Mouse (Mus musculus) kidney, embryonic 15.5 days (tissue): ENCODE data around the gene Lrp10. TPM values are rescaled to one million over a fixed set of nuclear protein-coding genes. Genes with fewer than 3 reads are reported as not detected.

Experiments used
- ATAC-seq: fragments of 200-750 bp; cut with Nextera tagmentation; replicated peaks from 2 replicates; pipeline ENCODE4 v1.8.0; 2017; ENCODE audit warnings: moderate TSS enrichment; ENCODE audit not compliant: low FRiP score
- H3K27ac ChIP-seq: fragments of 300-500 bp; sonication (generic); 2 replicates; pipeline ENCODE4 v1.5.1; 2015; ENCODE audit warnings: mild to moderate bottlenecking, inconsistent platforms
- H3K27me3 ChIP-seq: fragments of 300-500 bp; sonication (generic); 2 replicates; pipeline ENCODE4 v1.6.1; 2015; ENCODE audit warnings: inconsistent platforms
- H3K36me3 ChIP-seq: fragments of 300-500 bp; sonication (generic); 2 replicates; pipeline ENCODE4 v1.6.1; 2015; ENCODE audit warnings: inconsistent platforms
- H3K4me1 ChIP-seq: fragments of 300-500 bp; sonication (generic); 2 replicates; pipeline ENCODE4 v1.6.1; 2015; ENCODE audit warnings: inconsistent platforms
- H3K4me2 ChIP-seq: fragments of 300-500 bp; sonication (generic); 2 replicates; pipeline ENCODE4 v1.6.1; 2015; ENCODE audit warnings: moderate library complexity, mild to moderate bottlenecking, inconsistent platforms
- H3K4me3 ChIP-seq: fragments of 300-500 bp; sonication (generic); replicated peaks from 2 replicates; pipeline ENCODE4 v1.5.1; 2015; ENCODE audit warnings: mild to moderate bottlenecking, inconsistent platforms
- H3K9ac ChIP-seq: fragments of 300-500 bp; sonication (generic); 2 replicates; pipeline ENCODE4 v1.6.1; 2015; ENCODE audit warnings: mild to moderate bottlenecking, inconsistent platforms
- H3K9me3 ChIP-seq: fragments of 300-500 bp; sonication (generic); replicated peaks from 2 replicates; pipeline ENCODE4 v1.6.1; 2016; ENCODE audit warnings: inconsistent platforms
- WGBS: fragments of 180-500 bp; shearing (Covaris S2); methylation state at CpG from one replicate; pipeline ENCODE4 v1.1.7; 2015; ENCODE audit warnings: mixed read lengths; 5-methylcytosine and 5-hydroxymethylcytosine counted together
- polyA plus RNA-seq: library from polyadenylated mRNA; unstranded; fragments of >200 nt; fragmentation: Nextera tagmentation; extraction: Ambion mirVana; gene quantifications from 2 replicates; pipeline ENCODE4 v1.2.1, GENCODE M21; 2015

Lrp10 gene
- polyA plus RNA-seq, 1 experiment from 2014 or later, result 54.6 TPM

GRCm38 (mm10) chr14:54439610-54440009 is 24.3 kb upstream of the Lrp10 start:
- Histone ChIP-seq H3K9me3 (no peaks in the 10 kb centered on the region), H3K9ac (no peak overlapping the region), H3K36me3 (peaks cover 68% of the 10 kb centered on the region), H3K4me3 (no peak overlapping the region), H3K4me1 (peaks cover 24% of the 10 kb centered on the region), H3K27ac (no peak overlapping the region), H3K27me3 (no peaks in the 10 kb centered on the region), H3K4me2 (no peak overlapping the region)
- no peak for ATAC-seq
- WGBS, result 55% methylated on average over 7 of the region's 7 CpGs

GRCm38 (mm10) chr14:54440538-54440937 is 23.4 kb upstream of the Lrp10 start:
- peaks cover 67% of the 10 kb centered on the region for H3K36me3 ChIP-seq

GRCm38 (mm10) chr14:54441365-54441764 is 22.6 kb upstream of the Lrp10 start:
- H3K4me1 ChIP-seq, result peaks cover 18% of the 10 kb centered on the region
- H3K27ac ChIP-seq, result no peak overlapping the region
- no peak for ATAC-seq
- no peak overlapping the region for H3K9ac ChIP-seq
- WGBS, result 79% methylated on average over 4 of the region's 4 CpGs
- no peak overlapping the region for H3K4me3 ChIP-seq
- H3K9me3 ChIP-seq, result no peaks in the 10 kb centered on the region
- H3K36me3 ChIP-seq, result peaks cover 58% of the 10 kb centered on the region
- no peaks in the 10 kb centered on the region for H3K27me3 ChIP-seq
- H3K4me2 ChIP-seq, result no peak overlapping the region

More at GRCm38 (mm10) chr14:54440538-54440937, 23.4 kb upstream of the Lrp10 start:
- Histone ChIP-seq H3K4me2 (no peak overlapping the region), H3K9ac (no peak overlapping the region), H3K27ac (no peak overlapping the region), H3K4me3 (no peak overlapping the region), H3K27me3 (no peaks in the 10 kb centered on the region), H3K4me1 (peaks cover 20% of the 10 kb centered on the region), H3K9me3 (no peaks in the 10 kb centered on the region)
- no peak for ATAC-seq
- WGBS, result 92% methylated on average over 14 of the region's 14 CpGs

- Histone ChIP-seq H3K27me3 (no peaks in the 10 kb centered on the region), H3K4me3 (no peak overlapping the region), H3K4me1 (peaks cover 18% of the 10 kb centered on the region), H3K4me2 (no peak overlapping the region), H3K9ac (no peak overlapping the region), H3K9me3 (no peaks in the 10 kb centered on the region), H3K36me3 (peaks cover 46% of the 10 kb centered on the region), H3K27ac (0 out of 2 replicates have a peak overlapping the region, but pooled peaks have one; percentile 7)
- ATAC-seq, result no peak
- WGBS, result 75% methylated on average over 3 of the region's 3 CpGs
Measured at GRCm38 (mm10) chr14:54442548-54442947, 21.4 kb upstream of the Lrp10 start.

GRCm38 (mm10) chr14:54443196-54443595 is 20.7 kb upstream of the Lrp10 start:
- Histone ChIP-seq H3K27ac (peak overlapping the region; percentile 77), H3K9ac (no peak overlapping the region), H3K4me3 (no peak overlapping the region), H3K4me2 (no peak overlapping the region), H3K36me3 (peaks cover 42% of the 10 kb centered on the region), H3K4me1 (peaks cover 18% of the 10 kb centered on the region), H3K9me3 (no peaks in the 10 kb centered on the region), H3K27me3 (no peaks in the 10 kb centered on the region)
- ATAC-seq, result peak; percentile 59
- 21% methylated on average over 3 of the region's 3 CpGs for WGBS

- Histone ChIP-seq H3K4me1 (peaks cover 21% of the 10 kb centered on the region), H3K27ac (peak overlapping the region; percentile 63; the same call in 1 of the 2 replicates), H3K9ac (no peak overlapping the region), H3K4me3 (no peak overlapping the region), H3K4me2 (no peak overlapping the region), H3K9me3 (no peaks in the 10 kb centered on the region), H3K36me3 (peaks cover 34% of the 10 kb centered on the region), H3K27me3 (no peaks in the 10 kb centered on the region)
- WGBS, result 64% methylated on average over 15 of the region's 15 CpGs
- ATAC-seq, result no peak
Measured at GRCm38 (mm10) chr14:54443712-54444618, 20.0 kb upstream of the Lrp10 start.

- no peaks in the 10 kb centered on the region for H3K9me3 ChIP-seq
- H3K4me2 ChIP-seq, result no peak overlapping the region
- H3K27ac ChIP-seq, result no peak overlapping the region
- H3K4me1 ChIP-seq, result peaks cover 24% of the 10 kb centered on the region
- no peak overlapping the region for H3K4me3 ChIP-seq
- no peak for ATAC-seq
- no peak overlapping the region for H3K9ac ChIP-seq
- 70% methylated on average over 3 of the region's 3 CpGs for WGBS
- H3K36me3 ChIP-seq, result peaks cover 19% of the 10 kb centered on the region
- H3K27me3 ChIP-seq, result no peaks in the 10 kb centered on the region
Measured at GRCm38 (mm10) chr14:54445476-54445875, 18.5 kb upstream of the Lrp10 start.

- Histone ChIP-seq H3K4me3 (no peak overlapping the region), H3K9me3 (no peaks in the 10 kb centered on the region), H3K4me1 (0 out of 2 replicates have a peak, but pooled peaks cover 6% of the 10 kb centered on the region), H3K27ac (no peak overlapping the region), H3K36me3 (no peaks in the 10 kb centered on the region), H3K4me2 (no peak overlapping the region), H3K9ac (no peak overlapping the region), H3K27me3 (no peaks in the 10 kb centered on the region)
- ATAC-seq, result no peak
- 87% methylated on average over 9 of the region's 9 CpGs for WGBS
Measured at GRCm38 (mm10) chr14:54453566-54453965, 10.4 kb upstream of the Lrp10 start.

GRCm38 (mm10) chr14:54454669-54455528 is 9.0 kb upstream of the Lrp10 start:
- no peak overlapping the region for H3K4me3 ChIP-seq
- no peak overlapping the region for H3K9ac ChIP-seq
- H3K27ac ChIP-seq, result no peak overlapping the region
- no peak for ATAC-seq
- no peaks in the 10 kb centered on the region for H3K27me3 ChIP-seq
- no peak overlapping the region for H3K4me2 ChIP-seq
- H3K36me3 ChIP-seq, result no peaks in the 10 kb centered on the region
- H3K4me1 ChIP-seq, result no peaks in the 10 kb centered on the region
- 78% methylated on average over 11 of the region's 11 CpGs for WGBS
- no peaks in the 10 kb centered on the region for H3K9me3 ChIP-seq

- H3K4me1 ChIP-seq, result no peaks in the 10 kb centered on the region
- no peaks in the 10 kb centered on the region for H3K27me3 ChIP-seq
- no peak overlapping the region for H3K4me3 ChIP-seq
- WGBS, result 83% methylated on average over 14 of the region's 14 CpGs
- no peak overlapping the region for H3K27ac ChIP-seq
- H3K4me2 ChIP-seq, result no peak overlapping the region
- H3K9ac ChIP-seq, result no peak overlapping the region
- no peaks in the 10 kb centered on the region for H3K9me3 ChIP-seq
- no peaks in the 10 kb centered on the region for H3K36me3 ChIP-seq
- no peak for ATAC-seq
Measured at GRCm38 (mm10) chr14:54457907-54458569, 5.9 kb upstream of the Lrp10 start.

- H3K36me3 ChIP-seq, result peaks cover 16% of the 10 kb centered on the region
- H3K4me1 ChIP-seq, result peaks cover 16% of the 10 kb centered on the region
- no peak overlapping the region for H3K9ac ChIP-seq
- no peak overlapping the region for H3K4me3 ChIP-seq
- ATAC-seq, result no peak
- H3K4me2 ChIP-seq, result no peak overlapping the region
- no peak overlapping the region for H3K27ac ChIP-seq
- no peaks in the 10 kb centered on the region for H3K27me3 ChIP-seq
- WGBS, result 80% methylated on average over 4 of the region's 4 CpGs
- no peaks in the 10 kb centered on the region for H3K9me3 ChIP-seq
Measured at GRCm38 (mm10) chr14:54462146-54462545, 1.8 kb upstream of the Lrp10 start.
